Mouse (Mus musculus): ENCODE measurements around the gene Arid1b.

GRCm38 (mm10) chr17:5344426-5344825 is 350.3 kb downstream of the Arid1b start:
- TF ChIP-seq POLR2A (IDR thresholded peaks at IDR 0.05; ENCODE audit: low read depth, low read length): no peak
- TF ChIP-seq ZKSCAN1 (IDR thresholded peaks at IDR 0.05; ENCODE audit: borderline replicate concordance, low read depth, low read length): no peak
- no peak for TF ChIP-seq MAFK (IDR thresholded peaks at IDR 0.05; ENCODE audit: insufficient replicate concordance, low read length)
- TF ChIP-seq CTCF (conservative IDR thresholded peaks at IDR 0.05 in 1 of 2, IDR thresholded peaks at IDR 0.05 in 1 of 2; ENCODE audit: low read depth in 2 of 2, low read length in 2 of 2): no peak
- TF ChIP-seq NRF1 (IDR thresholded peaks at IDR 0.05; ENCODE audit: low read depth, low read length): no peak
- TF ChIP-seq BHLHE40 (IDR thresholded peaks at IDR 0.05; ENCODE audit: low read depth, low read length): no peak

All from CH12.LX (cell line).